Mouse (Mus musculus) bone marrow macrophage, adult 2 months (primary cell): ENCODE results near the gene Ahnak2. TPM values are rescaled to one million over a fixed set of nuclear protein-coding genes. Genes with fewer than 3 reads are reported as not detected.

Experiments used
- H3K27ac ChIP-seq: 2 replicates; pipeline ENCODE4 v1.5.1; 2012; ENCODE audit warnings: low read depth, low read length; ENCODE audit not compliant: insufficient read depth
- H3K4me1 ChIP-seq: 2 replicates; pipeline ENCODE4 v1.6.1; 2012; ENCODE audit warnings: low read length; ENCODE audit not compliant: control insufficient read depth, insufficient read depth
- H3K4me3 ChIP-seq: 2 replicates; pipeline ENCODE4 v1.5.1; 2012; ENCODE audit warnings: mild to moderate bottlenecking, low read length, moderate library complexity; ENCODE audit not compliant: insufficient read depth
- CTCF ChIP-seq: IDR thresholded peaks from 2 replicates; pipeline ENCODE4 v1.5.1; 2012; ENCODE audit warnings: low read depth, mild to moderate bottlenecking, low read length, moderate library complexity
- POLR2A ChIP-seq: IDR thresholded peaks from 2 replicates; pipeline ENCODE4 v1.6.1; 2012; ENCODE audit warnings: mild to moderate bottlenecking, low read depth, low read length, borderline replicate concordance
- polyA plus RNA-seq: library from polyadenylated mRNA; stranded (reverse); fragments of >200 nt; gene quantifications from 2 replicates; pipeline ENCODE4 v1.2.4, GENCODE M21; 2012; ENCODE audit not compliant: missing spikeins, insufficient read depth, insufficient read length

Gene Ahnak2
- polyA plus RNA-seq, 1 experiment: 27.3 TPM

GRCm38 (mm10) chr12:112723445-112723844 lies 79.0 kb downstream of the Ahnak2 start:
- TF ChIP-seq POLR2A (no peak), CTCF (no peak)
- H3K4me1 ChIP-seq: peaks cover 3% of the 10 kb centered on the region; the same call in 1 of the 2 replicates
- no peak overlapping the region for H3K4me3 ChIP-seq
- H3K27ac ChIP-seq: no peak overlapping the region

DNA sequence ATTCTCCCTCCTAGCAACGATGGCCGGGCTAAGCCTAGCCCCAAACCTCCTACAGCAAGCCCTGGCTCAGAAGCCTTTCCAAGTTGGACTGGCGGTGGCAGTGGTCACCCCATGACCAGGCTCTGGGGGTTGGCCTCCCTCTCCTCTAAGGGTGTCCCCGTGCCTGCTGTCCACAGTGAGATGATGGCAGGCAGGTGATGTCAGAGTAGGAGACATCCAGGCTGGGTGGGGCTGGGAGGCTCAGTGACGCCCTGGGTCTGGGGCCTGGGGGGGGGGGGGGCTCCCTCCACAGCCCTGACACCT lies 79.5 kb downstream of the Ahnak2 start:
- peak overlapping the region; percentile 68 for H3K4me3 ChIP-seq
- TF ChIP-seq CTCF: no peak
- TF ChIP-seq POLR2A: no peak
- no peak overlapping the region for H3K27ac ChIP-seq
- peaks cover 3% of the 10 kb centered on the region; the same call in 1 of the 2 replicates for H3K4me1 ChIP-seq

DNA sequence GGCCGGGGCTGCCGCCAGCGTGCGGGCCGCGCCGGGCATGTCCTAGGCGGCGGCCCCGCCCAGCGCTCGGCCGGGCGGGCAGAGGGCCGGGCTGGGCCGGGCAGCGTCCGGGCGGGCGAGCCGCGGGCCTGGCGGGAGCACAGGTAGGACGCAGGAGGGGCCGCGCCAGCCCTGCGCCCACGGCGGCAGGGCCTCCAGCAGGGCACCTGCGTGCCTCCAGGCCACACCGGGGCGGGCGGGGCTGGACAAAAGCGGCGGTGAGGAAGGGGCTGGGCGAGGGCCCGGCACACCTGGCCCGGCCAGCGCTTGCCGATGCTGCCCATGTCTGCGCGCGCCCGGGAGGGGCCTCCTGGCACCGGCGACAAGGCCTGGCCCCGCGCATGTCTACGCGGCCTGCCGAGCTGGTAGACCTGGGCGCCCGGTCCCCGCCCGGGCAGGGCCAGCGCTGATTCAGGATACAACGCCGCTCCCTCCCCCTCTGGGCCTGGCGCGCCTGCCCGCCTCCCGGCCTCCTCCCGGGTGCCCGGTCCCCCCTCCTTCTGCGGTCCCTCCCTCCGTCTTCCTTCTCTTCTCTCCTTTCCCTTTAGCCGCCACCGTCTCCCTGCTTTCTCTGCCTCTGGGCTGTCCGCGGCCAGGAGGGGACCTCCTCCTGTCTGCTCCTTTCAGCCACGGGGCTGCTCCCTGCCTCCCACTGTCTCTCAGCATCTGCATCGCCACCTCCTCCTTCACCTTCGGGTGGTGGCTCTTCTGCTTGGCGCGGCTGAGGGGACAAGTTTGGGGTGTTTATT lies 80.0 kb downstream of the Ahnak2 start:
- TF ChIP-seq CTCF (no peak), POLR2A (no peak)
- Histone ChIP-seq H3K27ac (no peak overlapping the region), H3K4me1 (peaks cover 3% of the 10 kb centered on the region; the same call in 1 of the 2 replicates), H3K4me3 (peak overlapping the region; percentile 68)

Other genes with a start within 250 kb of the Ahnak2 start
- gene Inf2, start 213.9 kb downstream of the Ahnak2 start, polyA plus RNA-seq: 28.0 and 30.8 TPM in 2 replicates
- 33.2 and 38.5 TPM in 2 replicates for gene Adssl1, start 182.6 kb downstream of the Ahnak2 start, polyA plus RNA-seq
- 34.9 and 52.4 TPM in 2 replicates for gene Siva1, start 158.0 kb downstream of the Ahnak2 start, polyA plus RNA-seq
- 169 and 176 TPM in 2 replicates for gene Akt1, start 127.8 kb downstream of the Ahnak2 start, polyA plus RNA-seq
- 9.2 and 10.1 TPM in 2 replicates for gene Zbtb42, start 123.8 kb downstream of the Ahnak2 start, polyA plus RNA-seq
- gene Cep170b, start 82.2 kb downstream of the Ahnak2 start, polyA plus RNA-seq: 8.5 and 17.7 TPM in 2 replicates
- gene Pld4, start 42.0 kb downstream of the Ahnak2 start, polyA plus RNA-seq: 1,067 and 1,170 TPM in 2 replicates
- gene Clba1, start 6.3 kb upstream of the Ahnak2 start, polyA plus RNA-seq: 2.0 and 2.1 TPM in 2 replicates
- gene Cdca4, start 26.8 kb upstream of the Ahnak2 start, polyA plus RNA-seq: 26.2 and 28.0 TPM in 2 replicates
- gene Gpr132, start 65.6 kb upstream of the Ahnak2 start, polyA plus RNA-seq: 42.1 and 44.3 TPM in 2 replicates
- 2.8 and 3.2 TPM in 2 replicates for gene Jag2, start 127.1 kb upstream of the Ahnak2 start, polyA plus RNA-seq
- gene Nudt14, start 139.5 kb upstream of the Ahnak2 start, polyA plus RNA-seq: 31.4 and 32.1 TPM in 2 replicates
- 9.0 and 9.9 TPM in 2 replicates for gene Btbd6, start 173.8 kb upstream of the Ahnak2 start, polyA plus RNA-seq
- 42.1 and 49.9 TPM in 2 replicates for gene Brf1, start 198.0 kb upstream of the Ahnak2 start, polyA plus RNA-seq
- 53.4 and 62.2 TPM in 2 replicates for gene Pacs2, start 211.9 kb upstream of the Ahnak2 start, polyA plus RNA-seq